Mouse (Mus musculus): ENCODE data around the gene Mau2. TPM values are rescaled to one million over a fixed set of nuclear protein-coding genes. Genes with fewer than 3 reads are reported as not detected.
A peak's percentile ranks its signal among the peaks of the same experiment; 100 is the strongest.

Mau2 gene
- polyA plus RNA-seq (2011; ENCODE audit: insufficient read depth, insufficient read length, low replicate concordance, missing spikeins): 29.7 and 51.9 TPM in 2 replicates

DNA sequence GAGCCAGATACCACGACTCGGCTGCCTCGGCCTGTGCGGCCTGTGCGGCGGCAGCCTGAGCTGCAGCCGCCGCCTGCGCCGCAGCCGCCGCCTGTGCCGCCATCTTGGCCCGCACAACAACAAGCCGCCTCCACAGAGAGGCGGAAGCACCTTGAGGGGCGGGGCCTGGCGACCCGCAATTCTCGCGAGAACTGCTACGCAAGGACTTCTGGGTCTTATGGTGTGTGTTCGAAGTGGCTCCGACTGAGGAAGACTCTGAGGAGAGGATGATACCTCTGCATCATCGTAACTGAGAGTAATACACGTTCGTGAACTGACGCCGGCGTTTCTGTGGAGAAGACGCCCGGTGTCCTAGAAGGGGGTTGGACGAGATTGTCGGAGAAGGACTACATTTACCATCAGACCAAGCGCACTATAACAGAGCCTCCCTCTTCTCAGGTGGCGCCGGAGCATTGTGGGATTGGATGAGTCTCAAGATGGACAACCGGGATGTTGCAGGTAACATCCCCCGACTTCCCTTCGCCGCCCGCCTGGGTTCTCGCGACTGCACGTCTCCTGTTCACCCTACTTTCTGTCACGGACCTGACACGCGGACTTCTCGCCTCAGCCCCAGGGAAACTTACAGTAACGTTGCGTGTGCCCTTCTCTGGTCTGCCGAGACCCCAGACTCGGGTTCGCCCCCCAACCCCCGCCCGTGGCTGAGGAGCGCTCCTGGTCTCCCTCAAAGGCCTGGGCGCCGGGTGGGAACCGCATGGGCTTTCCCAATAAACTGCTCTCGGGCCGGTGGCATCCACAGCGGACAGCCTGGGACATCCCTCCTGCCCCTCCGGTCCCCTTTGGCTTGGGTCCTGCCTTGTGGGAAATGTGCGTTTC lies at the start of gene Mau2, which contains the start of gene Sugp1:
Mau2 (minus strand) TSS at position 152 of the 873 bp plus-strand sequence.
Sugp1 (plus strand) TSS at position 231 of the 873 bp plus-strand sequence.
- TF ChIP-seq CTCF (IDR thresholded peaks at IDR 0.05; ENCODE audit: control insufficient read depth, insufficient read depth, low read length) (no peak), POLR2A (IDR thresholded peaks at IDR 0.05; ENCODE audit: borderline replicate concordance, control insufficient read depth, low read depth, low read length) (peak; percentile 87)
- peak within 1 kb of the TSS; percentile 89 for H3K4me3 ChIP-seq (replicated peaks; ENCODE audit: control insufficient read depth, low read depth, low read length)
- peaks cover 2% of the 10 kb centered on the region; the same call in 1 of the 2 replicates for H3K4me1 ChIP-seq (ENCODE audit: control insufficient read depth, insufficient read depth, low read length)
- peak within 1 kb of the TSS; percentile 83 for H3K27ac ChIP-seq (ENCODE audit: control insufficient read depth, insufficient read depth, low read depth, low read length, poor library complexity)
- WGBS: under 1% methylated on average over 65 of the region's 65 CpGs

DNA sequence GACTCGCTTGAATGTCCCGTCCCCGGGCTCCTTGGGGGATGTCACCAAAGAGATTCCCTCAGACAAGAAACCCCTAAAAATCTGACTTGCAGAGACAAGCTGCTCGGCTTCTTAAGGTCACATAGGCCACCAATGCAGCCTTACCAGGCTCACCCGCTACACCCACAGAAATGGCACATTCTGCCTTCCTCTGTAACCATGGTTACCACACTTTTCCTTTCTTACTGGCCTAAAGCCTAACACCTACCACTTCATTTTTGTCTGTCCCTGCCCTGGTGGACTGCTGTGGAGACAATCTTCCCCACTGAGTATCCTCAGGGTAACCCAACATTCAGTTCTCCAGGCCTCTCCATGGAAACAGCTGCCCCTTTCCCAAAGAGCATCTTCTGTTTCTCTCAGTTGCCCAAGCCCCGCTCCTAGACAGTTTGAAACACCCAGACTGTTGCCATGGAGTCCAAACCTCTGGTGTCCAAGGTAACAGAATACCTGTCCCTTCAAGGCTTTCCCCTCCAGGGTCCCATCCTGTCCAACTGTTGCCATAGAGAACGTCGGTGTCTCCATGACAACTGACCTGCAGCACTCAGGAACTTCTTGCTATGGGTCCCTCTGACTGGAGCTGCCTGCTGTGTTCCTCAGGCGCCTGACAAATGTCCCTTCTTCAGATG lies 46.9 kb upstream of the Mau2 start:
- TF ChIP-seq CTCF (IDR thresholded peaks at IDR 0.05; ENCODE audit: control insufficient read depth, insufficient read depth, low read length): no peak
- TF ChIP-seq POLR2A (IDR thresholded peaks at IDR 0.05; ENCODE audit: borderline replicate concordance, control insufficient read depth, low read depth, low read length): no peak
- 65% methylated on average over 9 of the region's 9 CpGs for WGBS
- H3K4me1 ChIP-seq (ENCODE audit: control insufficient read depth, insufficient read depth, low read length): no peaks in the 10 kb centered on the region
- no peak overlapping the region for H3K27ac ChIP-seq (ENCODE audit: control insufficient read depth, insufficient read depth, low read depth, low read length, poor library complexity)
- H3K4me3 ChIP-seq (replicated peaks; ENCODE audit: control insufficient read depth, low read depth, low read length): no peak overlapping the region

DNA sequence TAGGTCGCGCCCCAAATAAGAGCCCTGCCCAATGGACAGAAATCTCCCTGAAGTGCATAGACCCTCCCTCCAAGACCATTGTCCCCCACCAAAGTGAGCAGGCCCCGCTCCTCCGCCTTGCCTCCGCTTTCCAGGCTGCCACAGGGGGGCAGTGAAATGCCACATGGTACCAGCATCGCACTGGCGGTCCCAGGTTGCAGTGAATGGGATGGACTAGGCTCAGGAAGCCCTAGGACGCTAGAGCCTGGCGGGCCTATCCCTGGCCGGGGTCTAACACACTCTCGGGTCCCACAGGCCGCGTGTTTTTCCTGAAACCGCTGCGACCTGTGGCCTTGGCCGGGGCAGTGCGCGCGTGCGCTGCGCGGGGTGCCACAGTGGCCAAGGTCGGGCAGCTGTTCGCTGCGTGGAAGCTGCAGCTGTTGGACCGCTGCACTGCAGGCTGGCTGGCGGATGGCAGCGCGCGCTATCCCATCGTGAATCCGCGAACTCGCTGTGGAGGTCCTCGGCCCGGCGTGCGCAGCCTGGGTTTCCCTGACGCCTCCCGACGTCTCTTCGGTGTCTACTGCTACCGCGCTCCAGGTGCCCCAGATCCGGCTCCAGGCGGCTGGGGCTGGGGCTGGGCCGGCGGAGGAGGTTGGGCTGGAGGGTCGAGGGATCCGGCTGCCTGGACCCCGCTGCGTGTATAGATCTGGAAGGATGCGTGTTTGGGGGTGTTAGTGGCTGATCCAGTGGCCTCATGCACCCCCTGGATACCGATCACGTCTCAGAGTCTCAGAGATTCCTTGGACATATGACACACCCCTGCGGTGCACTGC lies 45.5 kb upstream of the Mau2 start:
- Histone ChIP-seq H3K27ac (ENCODE audit: control insufficient read depth, insufficient read depth, low read depth, low read length, poor library complexity) (no peak overlapping the region), H3K4me3 (replicated peaks; ENCODE audit: control insufficient read depth, low read depth, low read length) (no peak overlapping the region), H3K4me1 (ENCODE audit: control insufficient read depth, insufficient read depth, low read length) (no peaks in the 10 kb centered on the region)
- TF ChIP-seq CTCF (IDR thresholded peaks at IDR 0.05; ENCODE audit: control insufficient read depth, insufficient read depth, low read length): peak; percentile 49
- TF ChIP-seq POLR2A (IDR thresholded peaks at IDR 0.05; ENCODE audit: borderline replicate concordance, control insufficient read depth, low read depth, low read length): no peak
- WGBS: 7% methylated on average over 56 of the region's 56 CpGs

DNA sequence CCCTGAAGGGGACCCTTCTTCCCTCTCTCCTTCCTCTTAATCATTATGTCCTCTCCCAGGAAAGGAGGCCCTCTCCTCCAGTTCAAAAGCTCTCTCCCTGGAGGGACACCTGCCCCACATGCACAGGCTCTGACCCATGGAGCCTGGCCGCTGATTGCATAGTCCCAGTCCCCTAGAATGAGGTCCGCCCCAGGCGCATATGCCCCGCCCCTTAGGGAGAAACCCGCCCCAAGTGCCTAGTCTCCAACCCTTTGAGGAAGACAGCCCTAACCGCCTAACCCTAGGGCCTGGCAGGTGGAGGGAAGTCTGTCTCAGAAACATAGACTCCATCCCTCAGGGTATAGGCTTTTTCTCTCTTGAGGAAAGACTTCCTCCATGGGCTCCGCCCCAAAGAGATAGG lies 44.7 kb upstream of the Mau2 start:
- 8% methylated on average over 7 of the region's 7 CpGs for WGBS
- TF ChIP-seq POLR2A (IDR thresholded peaks at IDR 0.05; ENCODE audit: borderline replicate concordance, control insufficient read depth, low read depth, low read length) (no peak), CTCF (IDR thresholded peaks at IDR 0.05; ENCODE audit: control insufficient read depth, insufficient read depth, low read length) (no peak)
- H3K27ac ChIP-seq (ENCODE audit: control insufficient read depth, insufficient read depth, low read depth, low read length, poor library complexity): no peak overlapping the region
- no peak overlapping the region for H3K4me3 ChIP-seq (replicated peaks; ENCODE audit: control insufficient read depth, low read depth, low read length)
- no peaks in the 10 kb centered on the region for H3K4me1 ChIP-seq (ENCODE audit: control insufficient read depth, insufficient read depth, low read length)

DNA sequence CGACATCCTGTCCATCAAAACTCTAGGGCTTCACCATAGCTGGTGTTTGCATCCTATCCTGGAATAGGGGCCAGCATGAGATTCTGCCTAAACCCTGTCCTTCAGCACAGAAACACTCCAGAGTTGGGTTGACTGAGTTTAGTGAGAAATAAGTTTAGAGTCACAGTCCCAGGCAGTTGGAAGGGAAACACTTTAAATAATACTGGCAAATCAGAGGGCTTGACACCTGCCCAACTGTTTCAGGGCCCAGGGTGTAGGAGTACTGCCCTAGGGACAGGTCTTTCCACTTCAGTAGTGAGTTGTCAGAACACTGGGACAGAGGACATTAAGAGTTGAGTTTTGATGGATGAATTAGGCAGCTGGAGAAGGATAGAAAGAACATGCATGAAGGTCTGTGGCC lies 43.6 kb upstream of the Mau2 start:
- TF ChIP-seq CTCF (IDR thresholded peaks at IDR 0.05; ENCODE audit: control insufficient read depth, insufficient read depth, low read length): no peak
- TF ChIP-seq POLR2A (IDR thresholded peaks at IDR 0.05; ENCODE audit: borderline replicate concordance, control insufficient read depth, low read depth, low read length): no peak
- 27% methylated on average over 1 of the region's 1 CpGs for WGBS
- H3K27ac ChIP-seq (ENCODE audit: control insufficient read depth, insufficient read depth, low read depth, low read length, poor library complexity): no peak overlapping the region

DNA sequence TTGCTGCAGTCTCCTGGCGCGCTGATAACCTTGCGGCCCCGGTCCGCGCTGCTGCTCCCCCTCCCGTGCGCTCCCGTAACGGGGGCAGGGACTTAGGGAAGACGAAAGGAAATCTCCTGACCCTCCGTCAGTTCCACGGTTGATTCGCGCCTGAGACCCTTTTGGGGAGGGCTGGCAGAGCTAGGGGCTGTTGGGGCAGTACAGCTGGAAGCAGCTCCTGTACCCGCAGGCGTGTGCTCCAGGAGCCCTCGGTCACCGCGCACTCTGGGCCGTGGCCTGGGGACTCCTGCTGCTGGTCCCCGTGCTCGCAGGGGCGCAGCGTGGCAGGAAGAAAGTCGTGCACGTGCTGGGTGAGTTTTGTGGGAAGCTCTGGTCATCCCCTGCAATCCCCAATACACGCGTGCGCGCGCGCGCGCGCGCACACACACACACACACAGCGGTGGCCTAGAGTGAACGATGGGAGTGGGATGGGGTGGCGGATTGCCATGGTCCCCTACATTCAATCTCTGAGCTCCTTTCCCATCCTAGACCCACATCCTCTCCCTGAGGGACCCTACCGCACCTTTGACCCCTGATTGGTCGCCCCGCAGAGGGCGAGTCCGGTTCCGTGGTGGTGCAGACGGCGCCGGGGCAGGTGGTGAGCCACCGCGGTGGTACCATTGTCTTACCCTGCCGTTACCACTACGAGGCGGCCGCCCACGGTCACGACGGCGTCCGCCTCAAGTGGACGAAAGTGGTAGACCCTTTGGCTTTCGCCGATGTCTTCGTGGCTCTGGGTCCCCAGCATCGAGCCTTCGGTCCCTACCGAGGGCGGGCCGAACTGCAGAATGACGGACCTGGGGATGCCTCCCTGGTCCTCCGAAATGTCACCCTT lies 41.9 kb upstream of the Mau2 start:
- Histone ChIP-seq H3K4me3 (replicated peaks; ENCODE audit: control insufficient read depth, low read depth, low read length) (no peak overlapping the region), H3K27ac (ENCODE audit: control insufficient read depth, insufficient read depth, low read depth, low read length, poor library complexity) (no peak overlapping the region), H3K4me1 (ENCODE audit: control insufficient read depth, insufficient read depth, low read length) (no peaks in the 10 kb centered on the region)
- TF ChIP-seq CTCF (IDR thresholded peaks at IDR 0.05; ENCODE audit: control insufficient read depth, insufficient read depth, low read length) (no peak), POLR2A (IDR thresholded peaks at IDR 0.05; ENCODE audit: borderline replicate concordance, control insufficient read depth, low read depth, low read length) (0 out of 2 replicates have a peak, but pooled peaks have one; percentile 9)
- WGBS: 3% methylated on average over 71 of the region's 71 CpGs

More for the DNA sequence above, 43.6 kb upstream of the Mau2 start:
- Histone ChIP-seq H3K4me3 (replicated peaks; ENCODE audit: control insufficient read depth, low read depth, low read length) (no peak overlapping the region), H3K4me1 (ENCODE audit: control insufficient read depth, insufficient read depth, low read length) (no peaks in the 10 kb centered on the region)

DNA sequence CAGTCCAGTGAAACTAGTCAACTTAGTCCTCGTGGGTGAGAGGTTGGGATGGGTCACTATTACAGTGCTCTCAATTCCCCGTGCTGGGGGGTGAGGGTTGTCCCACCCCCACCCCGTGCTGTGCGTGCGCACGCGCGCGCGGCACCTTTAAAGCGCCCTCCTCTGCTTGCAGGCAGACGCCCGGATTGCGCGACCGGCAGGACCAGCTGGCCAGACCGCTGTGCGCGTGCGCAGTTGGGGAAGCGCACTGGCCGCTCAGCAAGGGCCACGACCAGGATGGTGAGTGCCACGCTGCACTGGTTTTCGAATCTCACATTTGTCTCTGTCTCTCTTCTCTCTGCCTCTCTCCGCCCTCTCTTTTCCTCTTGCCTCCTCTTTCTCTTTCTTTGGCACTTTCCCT lies 40.8 kb upstream of the Mau2 start, which contains the start of gene Hapln4:
Hapln4 (plus strand) TSS at position 173 of the 400 bp plus-strand sequence.
- no peaks in the 10 kb centered on the region for H3K4me1 ChIP-seq (ENCODE audit: control insufficient read depth, insufficient read depth, low read length)
- H3K27ac ChIP-seq (ENCODE audit: control insufficient read depth, insufficient read depth, low read depth, low read length, poor library complexity): no peak within 1 kb of the TSS
- TF ChIP-seq CTCF (IDR thresholded peaks at IDR 0.05; ENCODE audit: control insufficient read depth, insufficient read depth, low read length) (no peak), POLR2A (IDR thresholded peaks at IDR 0.05; ENCODE audit: borderline replicate concordance, control insufficient read depth, low read depth, low read length) (no peak)
- 2% methylated on average over 26 of the region's 26 CpGs for WGBS
- no peak within 1 kb of the TSS for H3K4me3 ChIP-seq (replicated peaks; ENCODE audit: control insufficient read depth, low read depth, low read length)

Data from bone marrow, adult 2 months (tissue).